Mouse (Mus musculus): ENCODE results near the gene Snapc5. TPM values are rescaled to one million over a fixed set of nuclear protein-coding genes. Genes with fewer than 3 reads are reported as not detected.
"Not testable (repeated sequence)": the region's sequence is repeated elsewhere in the genome, so short reads cannot be mapped to it uniquely, and the experiment has no call there.

The Snapc5 gene
- polyA plus RNA-seq (2016; fragmentation: Nextera tagmentation; extraction: Ambion mirVana) = 29.0 and 31.8 TPM in 2 replicates

DNA sequence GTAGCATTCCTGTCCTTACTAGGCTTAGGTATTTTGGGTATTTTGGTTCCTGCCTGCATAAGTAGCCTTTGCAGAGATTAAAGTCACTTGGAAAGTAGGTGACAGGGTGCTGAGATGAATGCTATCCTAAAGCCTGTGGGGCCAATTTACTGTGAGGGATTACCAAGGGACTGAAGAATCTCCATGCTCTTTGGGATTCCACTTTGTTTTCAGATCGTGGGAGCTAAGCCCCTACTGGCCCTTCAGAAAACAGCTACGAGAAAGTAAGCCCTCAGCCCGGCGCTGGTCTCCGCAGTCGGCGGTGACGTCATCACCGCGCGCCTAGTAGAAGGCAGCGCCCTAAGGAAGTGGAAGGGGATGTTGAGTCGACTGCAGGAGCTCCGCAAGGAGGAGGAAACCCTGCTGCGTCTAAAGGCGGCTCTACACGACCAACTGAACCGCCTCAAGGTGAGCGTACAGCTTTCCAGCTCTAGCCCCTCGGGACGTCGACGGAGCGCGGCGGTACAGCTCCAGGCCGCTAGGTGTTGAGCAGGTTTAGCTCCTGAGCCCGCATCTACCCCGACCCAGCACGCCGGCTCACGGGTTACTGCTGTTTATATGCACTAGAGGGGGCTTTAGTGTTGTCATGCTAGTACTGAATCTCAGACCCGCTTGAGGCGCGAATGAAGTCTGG is at the start of gene Snapc5:
TSS of gene Snapc5 (plus strand) at position 301 of the 673 bp plus-strand sequence.
- Histone ChIP-seq H3K27me3 (replicated peaks; ENCODE audit: low read depth, poor library complexity, severe bottlenecking) (no peaks in the 10 kb centered on the region), H3K36me3 (replicated peaks) (peaks cover 86% of the 10 kb centered on the region), H3K9me3 (no peaks in the 10 kb centered on the region), H3K4me1 (peaks cover 20% of the 10 kb centered on the region), H3K27ac (replicated peaks) (peak within 1 kb of the TSS; percentile 73), H3K4me3 (peak within 1 kb of the TSS; percentile 72)
- under 1% methylated on average over 35 of the region's 35 CpGs for WGBS
- DNase-seq (ENCODE audit: low spot score) = peak; percentile 93

GRCm38 (mm10) chr9:64131623-64132022 is 47.5 kb upstream of the Snapc5 start:
- Histone ChIP-seq H3K27me3 (replicated peaks; ENCODE audit: low read depth, poor library complexity, severe bottlenecking) (no peaks in the 10 kb centered on the region), H3K9me3 (no peaks in the 10 kb centered on the region), H3K27ac (replicated peaks) (no peak overlapping the region), H3K4me3 (no peak overlapping the region), H3K4me1 (no peaks in the 10 kb centered on the region), H3K36me3 (replicated peaks) (peaks cover 15% of the 10 kb centered on the region)
- 86% methylated on average over 6 of the region's 6 CpGs for WGBS
- no peak for DNase-seq (ENCODE audit: low spot score)

DNA sequence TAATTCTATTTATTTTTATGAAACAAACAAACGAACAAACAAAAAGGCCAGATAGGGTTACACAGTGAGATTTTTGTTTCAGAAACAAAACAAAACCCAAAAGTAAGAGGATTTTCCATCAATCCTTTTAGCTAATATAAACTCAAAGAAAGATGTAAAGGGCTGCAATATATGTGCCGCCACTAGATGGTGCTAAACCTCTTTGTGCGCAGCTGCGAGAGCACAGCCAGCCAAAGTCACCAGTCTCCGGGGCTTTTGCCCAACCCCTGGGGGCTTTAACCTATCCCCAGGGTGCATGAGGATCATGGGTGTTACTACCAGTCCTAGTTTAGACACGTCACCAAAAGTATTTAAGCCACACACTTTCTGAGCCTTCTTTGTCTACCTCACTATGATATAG is 40.2 kb upstream of the Snapc5 start:
- H3K4me3 ChIP-seq; H3K27ac ChIP-seq (replicated peaks); H3K27me3 ChIP-seq (replicated peaks; ENCODE audit: low read depth, poor library complexity, severe bottlenecking); H3K9me3 ChIP-seq; H3K4me1 ChIP-seq: not testable (repeated sequence)
- peaks cover 77% of the 10 kb centered on the region for H3K36me3 ChIP-seq (replicated peaks)
- 10% methylated on average over 6 of the region's 6 CpGs for WGBS
- peak; percentile 53 for DNase-seq (ENCODE audit: low spot score)

DNA sequence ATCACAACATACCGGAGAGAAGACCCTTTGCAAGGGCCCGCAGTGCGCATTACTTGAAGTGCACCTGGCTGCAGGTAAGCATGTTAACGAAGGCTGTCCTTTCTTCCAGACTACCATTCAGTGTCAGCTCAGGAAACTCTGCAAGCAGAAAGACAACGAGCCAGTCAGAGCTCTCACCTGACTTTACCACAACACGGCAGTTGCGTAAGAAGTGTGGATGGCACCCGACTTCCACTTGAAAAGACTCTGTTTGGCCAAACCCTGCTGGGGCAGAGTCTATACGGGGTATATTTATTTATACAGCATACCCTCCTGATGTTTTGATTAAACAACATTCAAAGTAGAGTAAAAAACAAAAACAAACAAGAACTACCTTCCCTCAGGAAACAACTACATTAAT is 39.2 kb upstream of the Snapc5 start:
- Histone ChIP-seq H3K27me3 (replicated peaks; ENCODE audit: low read depth, poor library complexity, severe bottlenecking) (no peaks in the 10 kb centered on the region), H3K9me3 (no peaks in the 10 kb centered on the region), H3K36me3 (replicated peaks) (peaks cover 86% of the 10 kb centered on the region), H3K4me3 (no peak overlapping the region), H3K27ac (replicated peaks) (no peak overlapping the region), H3K4me1 (no peaks in the 10 kb centered on the region)
- 92% methylated on average over 9 of the region's 9 CpGs for WGBS
- no peak for DNase-seq (ENCODE audit: low spot score)

DNA sequence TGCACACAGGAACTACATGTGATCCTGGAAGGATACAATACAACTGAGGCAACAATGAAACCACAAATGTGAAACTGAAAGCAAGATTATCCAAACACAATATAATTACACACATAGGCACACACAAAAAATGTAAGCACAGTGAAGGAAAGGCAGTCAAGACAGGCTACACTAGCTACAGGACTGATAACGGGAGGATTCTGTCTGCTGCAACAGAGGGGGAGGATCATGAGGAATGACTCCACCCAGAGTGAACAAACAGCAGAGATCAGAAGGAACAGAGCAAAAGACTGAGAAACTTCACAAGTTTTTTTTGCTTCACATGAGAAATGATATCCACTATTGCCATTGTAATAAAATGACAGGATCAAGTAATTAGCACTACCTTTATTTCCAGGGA is 22.4 kb upstream of the Snapc5 start:
- DNase-seq (ENCODE audit: low spot score) = no peak
- H3K27ac ChIP-seq (replicated peaks) = no peak overlapping the region
- H3K4me1 ChIP-seq = no peaks in the 10 kb centered on the region
- H3K27me3 ChIP-seq (replicated peaks; ENCODE audit: low read depth, poor library complexity, severe bottlenecking) = no peaks in the 10 kb centered on the region
- H3K36me3 ChIP-seq (replicated peaks) = peaks cover 100% of the 10 kb centered on the region
- H3K9me3 ChIP-seq = no peaks in the 10 kb centered on the region
- H3K4me3 ChIP-seq = no peak overlapping the region
- WGBS = 95% methylated on average over 1 of the region's 1 CpGs

DNA sequence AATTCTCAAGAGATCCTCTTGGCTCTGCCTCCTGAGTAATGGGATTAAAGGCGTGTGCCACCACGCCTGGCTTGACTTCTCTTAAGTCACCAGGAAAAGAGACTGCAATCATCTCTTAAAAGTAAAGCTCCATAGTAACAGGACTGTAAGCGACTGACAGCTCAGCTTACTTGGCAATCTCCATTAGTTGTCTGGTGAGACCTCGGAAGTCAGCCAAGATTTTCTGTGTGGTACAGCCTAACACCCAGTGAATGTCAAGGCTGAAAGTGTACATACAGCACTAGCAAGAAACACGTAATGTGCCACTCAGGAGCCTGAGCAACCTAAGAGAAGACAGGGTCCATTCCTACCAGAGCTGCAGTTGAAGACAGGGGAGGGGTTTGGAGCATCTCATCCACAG is 18.6 kb upstream of the Snapc5 start:
- WGBS = 94% methylated on average over 5 of the region's 5 CpGs
- H3K4me3 ChIP-seq = no peak overlapping the region
- DNase-seq (ENCODE audit: low spot score) = no peak
- H3K27me3 ChIP-seq (replicated peaks; ENCODE audit: low read depth, poor library complexity, severe bottlenecking) = no peaks in the 10 kb centered on the region
- H3K36me3 ChIP-seq (replicated peaks) = peaks cover 96% of the 10 kb centered on the region
- H3K4me1 ChIP-seq = no peaks in the 10 kb centered on the region
- no peak overlapping the region for H3K27ac ChIP-seq (replicated peaks)
- H3K9me3 ChIP-seq = no peaks in the 10 kb centered on the region

DNA sequence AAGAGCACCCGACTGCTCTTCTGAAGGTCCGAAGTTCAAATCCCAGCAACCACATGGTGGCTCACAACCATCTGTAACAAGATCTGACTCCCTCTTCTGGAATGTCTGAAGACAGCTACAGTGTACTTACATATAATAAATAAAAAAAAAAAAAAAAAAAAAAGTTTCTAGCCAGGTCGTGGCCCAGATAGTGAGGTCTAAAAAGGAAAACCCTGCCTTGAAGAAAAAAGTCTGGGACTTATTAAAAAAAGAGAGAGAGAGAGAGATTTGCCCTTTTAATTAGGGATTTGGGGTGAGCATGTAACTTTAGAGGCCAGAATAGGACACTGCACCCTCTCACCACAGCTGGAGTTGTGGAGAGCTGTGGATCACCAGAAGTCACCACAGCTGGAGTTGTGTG is 9.1 kb upstream of the Snapc5 start:
- DNase-seq (ENCODE audit: low spot score); H3K9me3 ChIP-seq; H3K27ac ChIP-seq (replicated peaks); H3K27me3 ChIP-seq (replicated peaks; ENCODE audit: low read depth, poor library complexity, severe bottlenecking); H3K4me3 ChIP-seq: not testable (repeated sequence)
- H3K36me3 ChIP-seq (replicated peaks) = peaks cover 47% of the 10 kb centered on the region
- peaks cover 21% of the 10 kb centered on the region for H3K4me1 ChIP-seq
- WGBS = 96% methylated on average over 3 of the region's 3 CpGs

DNA sequence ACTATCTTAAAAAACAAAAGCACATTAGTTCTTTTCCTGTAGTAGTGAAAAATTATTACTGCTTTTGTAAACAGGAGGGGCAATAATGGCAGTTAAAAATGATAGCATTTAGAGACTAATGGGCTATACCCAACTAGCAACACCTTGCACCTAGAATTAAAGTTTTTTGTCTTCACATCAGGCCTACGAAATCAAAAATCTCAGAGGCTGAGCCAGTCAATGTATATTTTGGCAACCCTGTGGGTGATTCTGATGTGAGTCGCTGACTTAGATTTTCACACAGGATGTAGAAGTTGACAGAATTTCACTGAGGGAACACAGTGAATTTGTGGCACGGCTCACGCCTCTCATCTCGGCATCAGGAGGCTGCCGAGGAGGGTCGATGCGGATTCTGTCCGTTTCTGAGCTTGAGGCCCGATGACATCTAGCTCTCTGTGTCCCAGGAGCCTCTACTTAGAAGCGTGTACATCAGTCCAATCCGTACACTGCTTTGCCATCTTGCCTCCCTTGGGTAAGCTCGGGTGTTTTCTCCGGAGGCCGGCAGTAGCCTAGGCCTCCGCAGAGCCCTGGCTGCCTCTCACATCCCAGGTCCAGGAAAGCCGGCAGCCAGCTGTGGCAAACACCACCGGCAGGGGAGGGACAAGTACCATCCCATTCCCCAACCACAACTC is 6.8 kb upstream of the Snapc5 start:
- H3K36me3 ChIP-seq (replicated peaks) = peaks cover 49% of the 10 kb centered on the region
- WGBS = 3% methylated on average over 18 of the region's 18 CpGs

GRCm38 (mm10) chr9:64172816-64173665 is 6.0 kb upstream of the Snapc5 start, which contains the start of the genes Zwilch and Rpl4:
Gene Zwilch (minus strand): TSS chr9:64173104.
Gene Rpl4 (plus strand): TSS chr9:64173375.
- peak within 1 kb of the TSS; percentile 74 for H3K4me3 ChIP-seq
- no peaks in the 10 kb centered on the region for H3K9me3 ChIP-seq
- peaks cover 24% of the 10 kb centered on the region for H3K4me1 ChIP-seq
- H3K36me3 ChIP-seq (replicated peaks) = peaks cover 49% of the 10 kb centered on the region
- peak; percentile 86 for DNase-seq (ENCODE audit: low spot score)
- under 1% methylated on average over 42 of the region's 42 CpGs for WGBS
- H3K27ac ChIP-seq (replicated peaks) = peak within 1 kb of the TSS; percentile 97
- no peaks in the 10 kb centered on the region for H3K27me3 ChIP-seq (replicated peaks; ENCODE audit: low read depth, poor library complexity, severe bottlenecking)

More for the DNA sequence above, 6.8 kb upstream of the Snapc5 start:
- peak overlapping the region; percentile 74 for H3K4me3 ChIP-seq
- no peaks in the 10 kb centered on the region for H3K9me3 ChIP-seq
- H3K27me3 ChIP-seq (replicated peaks; ENCODE audit: low read depth, poor library complexity, severe bottlenecking) = no peaks in the 10 kb centered on the region
- no peak for DNase-seq (ENCODE audit: low spot score)
- peaks cover 24% of the 10 kb centered on the region for H3K4me1 ChIP-seq
- H3K27ac ChIP-seq (replicated peaks) = peak overlapping the region; percentile 97

- H3K4me1 ChIP-seq = peaks cover 24% of the 10 kb centered on the region
- DNase-seq (ENCODE audit: low spot score) = no peak
- H3K9me3 ChIP-seq = no peaks in the 10 kb centered on the region
- WGBS = under 1% methylated on average over 16 of the region's 16 CpGs
- no peaks in the 10 kb centered on the region for H3K27me3 ChIP-seq (replicated peaks; ENCODE audit: low read depth, poor library complexity, severe bottlenecking)
- peak overlapping the region; percentile 74 for H3K4me3 ChIP-seq
- peaks cover 49% of the 10 kb centered on the region for H3K36me3 ChIP-seq (replicated peaks)
- H3K27ac ChIP-seq (replicated peaks) = peak overlapping the region; percentile 97
These were observed 5.3 kb upstream of the Snapc5 start for GRCm38 (mm10) chr9:64173666-64174220.

- DNase-seq (ENCODE audit: low spot score) = no peak
- Histone ChIP-seq H3K4me1 (peaks cover 25% of the 10 kb centered on the region), H3K36me3 (replicated peaks) (peaks cover 48% of the 10 kb centered on the region), H3K27ac (replicated peaks) (peak overlapping the region; percentile 97; the same call in 1 of the 2 replicates), H3K9me3 (no peaks in the 10 kb centered on the region), H3K27me3 (replicated peaks; ENCODE audit: low read depth, poor library complexity, severe bottlenecking) (no peaks in the 10 kb centered on the region), H3K4me3 (peak overlapping the region; percentile 74)
These were observed 4.7 kb upstream of the Snapc5 start for GRCm38 (mm10) chr9:64174341-64174740.

DNA sequence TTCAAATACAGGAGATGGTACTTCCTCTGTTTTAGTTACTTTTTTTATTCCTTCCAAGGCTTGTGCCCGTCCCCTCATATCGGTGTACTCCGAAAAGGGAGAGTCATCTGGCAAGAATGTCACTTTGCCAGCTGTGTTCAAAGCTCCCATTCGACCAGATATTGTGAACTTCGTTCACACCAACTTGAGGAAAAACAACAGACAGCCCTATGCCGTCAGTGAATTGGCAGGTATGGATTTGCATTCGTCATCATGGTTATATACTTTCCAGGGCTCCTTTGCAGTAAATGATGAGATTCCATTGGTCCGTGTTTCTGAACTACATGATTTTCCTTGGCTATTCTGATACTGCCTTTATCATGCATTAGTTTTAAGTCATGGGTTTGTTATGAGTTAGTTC is 4.3 kb upstream of the Snapc5 start:
- peak overlapping the region; percentile 74 for H3K4me3 ChIP-seq
- 74% methylated on average over 8 of the region's 8 CpGs for WGBS
- DNase-seq (ENCODE audit: low spot score) = no peak

More for the DNA sequence above, 4.3 kb upstream of the Snapc5 start:
- H3K9me3 ChIP-seq = no peaks in the 10 kb centered on the region
- no peaks in the 10 kb centered on the region for H3K27me3 ChIP-seq (replicated peaks; ENCODE audit: low read depth, poor library complexity, severe bottlenecking)
- H3K4me1 ChIP-seq = peaks cover 29% of the 10 kb centered on the region
- H3K27ac ChIP-seq (replicated peaks) = no peak overlapping the region
- peaks cover 47% of the 10 kb centered on the region for H3K36me3 ChIP-seq (replicated peaks)
